Mouse (Mus musculus): Measurements from ENCODE around the gene Rad51b.

The Rad51b gene

GRCm38 (mm10) chr12:79382416-79382815, 85.3 kb downstream of the Rad51b start:
- DNase-seq = no peak

GRCm38 (mm10) chr12:79383583-79383982, 86.5 kb downstream of the Rad51b start:
- no peak for DNase-seq

- no peak for DNase-seq
Measured at GRCm38 (mm10) chr12:79384787-79385186, 87.7 kb downstream of the Rad51b start.

- no peak for DNase-seq
Measured at GRCm38 (mm10) chr12:79385199-79385598, 88.1 kb downstream of the Rad51b start.

- no peak for DNase-seq
Measured at GRCm38 (mm10) chr12:79387886-79388285, 90.8 kb downstream of the Rad51b start.

GRCm38 (mm10) chr12:79389251-79389650, 92.2 kb downstream of the Rad51b start:
- DNase-seq = no peak

- DNase-seq = no peak
Measured at GRCm38 (mm10) chr12:79389971-79390370, 92.9 kb downstream of the Rad51b start.

- no peak for DNase-seq
Measured at GRCm38 (mm10) chr12:79393636-79394035, 96.6 kb downstream of the Rad51b start.

- no peak for DNase-seq
Measured at GRCm38 (mm10) chr12:79403992-79404391, 106.9 kb downstream of the Rad51b start.

GRCm38 (mm10) chr12:79404494-79404893, 107.4 kb downstream of the Rad51b start:
- no peak for DNase-seq

GRCm38 (mm10) chr12:79408677-79409076, 111.6 kb downstream of the Rad51b start:
- DNase-seq = no peak

- no peak for DNase-seq
Measured at GRCm38 (mm10) chr12:79409126-79409860, 112.2 kb downstream of the Rad51b start.

- DNase-seq = no peak
Measured at GRCm38 (mm10) chr12:79412894-79413507, 115.9 kb downstream of the Rad51b start.

GRCm38 (mm10) chr12:79417360-79417759, 120.3 kb downstream of the Rad51b start:
- no peak for DNase-seq

- DNase-seq = no peak
Measured at GRCm38 (mm10) chr12:79420605-79421004, 123.5 kb downstream of the Rad51b start.

GRCm38 (mm10) chr12:79429507-79430291, 132.6 kb downstream of the Rad51b start:
- DNase-seq = no peak

- no peak for DNase-seq
Measured at GRCm38 (mm10) chr12:79431138-79431537, 134.1 kb downstream of the Rad51b start.

GRCm38 (mm10) chr12:79433724-79434442, 136.8 kb downstream of the Rad51b start:
- no peak for DNase-seq

GRCm38 (mm10) chr12:79435474-79435873, 138.4 kb downstream of the Rad51b start:
- DNase-seq = no peak

GRCm38 (mm10) chr12:79436035-79436434, 139.0 kb downstream of the Rad51b start:
- DNase-seq = no peak

- DNase-seq = no peak
Measured at GRCm38 (mm10) chr12:79436892-79437291, 139.8 kb downstream of the Rad51b start.

GRCm38 (mm10) chr12:79437572-79437971, 140.5 kb downstream of the Rad51b start:
- DNase-seq = no peak

- no peak for DNase-seq
Measured at GRCm38 (mm10) chr12:79439961-79440360, 142.9 kb downstream of the Rad51b start.

Data from kidney, adult 9 months (tissue).